Mouse (Mus musculus) hindbrain, embryonic 11.5 days (tissue): ENCODE data around the gene Msx3. TPM values are rescaled to one million over a fixed set of nuclear protein-coding genes. Genes with fewer than 3 reads are reported as not detected.

ENCODE experiments used
- ATAC-seq: fragments of 200-750 bp; cut with Nextera tagmentation; 2 replicates; pipeline ENCODE4 v1.8.0; 2017; ENCODE audit warnings: mild to moderate bottlenecking, moderate TSS enrichment, moderate library complexity; ENCODE audit not compliant: low FRiP score
- DNase-seq: peaks from one replicate; pipeline ENCODE4 v3.0.0-alpha.2; 2015; ENCODE audit warnings: low spot score
- H3K27ac ChIP-seq: fragments of 300-500 bp; sonication (generic); 2 replicates; pipeline ENCODE4 v1.5.1; 2014; ENCODE audit warnings: mild to moderate bottlenecking, low read depth, low read length
- H3K27me3 ChIP-seq: fragments of 300-500 bp; sonication (generic); 2 replicates; pipeline ENCODE4 v1.6.1; 2014; ENCODE audit warnings: mild to moderate bottlenecking, low read length, moderate library complexity, mixed read lengths; ENCODE audit not compliant: control insufficient read depth, insufficient read depth
- H3K36me3 ChIP-seq: fragments of 300-500 bp; sonication (generic); 2 replicates; pipeline ENCODE4 v1.6.1; 2014; ENCODE audit warnings: mild to moderate bottlenecking, low read length, moderate library complexity, mixed read lengths; ENCODE audit not compliant: control insufficient read depth, insufficient read depth
- H3K4me1 ChIP-seq: fragments of 300-500 bp; sonication (generic); replicated peaks from 2 replicates; pipeline ENCODE4 v1.6.1; 2014; ENCODE audit warnings: low read length, mixed read lengths; ENCODE audit not compliant: control insufficient read depth, insufficient read depth
- H3K4me2 ChIP-seq: fragments of 300-500 bp; sonication (generic); replicated peaks from 2 replicates; pipeline ENCODE4 v1.6.1; 2014; ENCODE audit warnings: mild to moderate bottlenecking, low read depth, low read length
- H3K4me3 ChIP-seq: fragments of 300-500 bp; sonication (generic); 2 replicates; pipeline ENCODE4 v1.5.1; 2014; ENCODE audit warnings: low read depth, low read length
- H3K9ac ChIP-seq: fragments of 300-500 bp; sonication (generic); 2 replicates; pipeline ENCODE4 v1.6.1; 2014; ENCODE audit warnings: low read depth, low read length
- H3K9me3 ChIP-seq: fragments of 300-500 bp; sonication (generic); 2 replicates; pipeline ENCODE4 v1.6.1; 2016; ENCODE audit warnings: low read length; ENCODE audit not compliant: control insufficient read depth
- WGBS: fragments of 180-500 bp; shearing (Covaris S2); extraction: QIAGEN DNeasy Blood & Tissue Kit; methylation state at CpG from one replicate; pipeline ENCODE4 v1.1.7; 2014; 5-methylcytosine and 5-hydroxymethylcytosine counted together
- polyA plus RNA-seq: library from polyadenylated mRNA; unstranded; fragments of >200 nt; fragmentation: Nextera tagmentation; extraction: Ambion mirVana; gene quantifications from 2 replicates; pipeline ENCODE4 v1.2.1, GENCODE M21; 2014

The Msx3 gene
- polyA plus RNA-seq, 1 experiment from 2014 or later = 106 TPM

DNA sequence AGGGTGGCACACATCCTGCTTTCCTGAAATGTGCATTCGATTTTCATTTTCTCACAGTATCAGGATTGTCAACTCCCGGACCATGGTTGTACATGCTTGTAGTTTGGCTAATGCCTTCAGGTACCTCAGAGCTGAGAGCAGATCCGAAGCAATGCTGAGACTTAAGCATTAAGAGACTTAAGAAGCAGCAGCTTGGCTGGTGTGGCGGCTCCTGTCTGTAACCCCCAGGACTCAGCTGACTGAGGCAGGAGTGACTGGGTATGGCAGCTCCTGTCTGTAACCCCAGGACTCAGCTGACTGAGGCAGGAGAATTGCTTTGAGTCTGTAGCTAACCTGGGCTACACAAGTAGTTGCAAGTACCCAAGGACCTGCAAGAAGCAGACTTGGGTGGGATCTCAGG is 3.3 kb downstream of the Msx3 start:
- H3K9ac ChIP-seq = no peak overlapping the region
- DNase-seq = no peak
- peaks cover 40% of the 10 kb centered on the region for H3K27me3 ChIP-seq
- H3K4me3 ChIP-seq = no peak overlapping the region
- H3K36me3 ChIP-seq = no peaks in the 10 kb centered on the region
- H3K4me1 ChIP-seq = no peaks in the 10 kb centered on the region
- H3K27ac ChIP-seq = no peak overlapping the region
- H3K9me3 ChIP-seq = no peaks in the 10 kb centered on the region
- WGBS = 82% methylated on average over 4 of the region's 4 CpGs
- no peak for ATAC-seq
- 0 out of 2 replicates have a peak overlapping the region, but pooled peaks have one; percentile 4 for H3K4me2 ChIP-seq

DNA sequence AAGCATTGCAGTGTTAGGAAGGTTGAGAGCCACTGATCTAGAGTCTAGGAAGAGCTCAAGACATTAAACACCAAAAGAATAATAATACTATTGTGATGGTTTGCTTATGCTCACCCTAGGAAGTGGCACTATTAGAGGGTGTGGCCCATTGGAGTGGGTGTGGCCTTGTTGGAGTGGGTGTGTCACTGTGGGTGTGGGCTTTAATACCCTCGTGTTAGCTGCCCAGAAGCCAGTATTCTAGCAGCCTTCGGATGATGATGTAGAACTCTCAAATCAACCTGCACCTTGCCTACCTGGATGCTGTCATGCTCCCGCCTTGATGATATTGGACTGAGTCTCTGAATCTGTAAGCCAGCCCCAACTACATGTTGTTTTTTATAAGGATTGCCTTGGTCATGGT is 6.2 kb downstream of the Msx3 start:
- H3K9ac ChIP-seq = no peak overlapping the region
- no peaks in the 10 kb centered on the region for H3K36me3 ChIP-seq
- no peak overlapping the region for H3K4me2 ChIP-seq
- WGBS = 65% methylated on average over 3 of the region's 3 CpGs
- H3K27me3 ChIP-seq = peaks cover 19% of the 10 kb centered on the region
- no peak overlapping the region for H3K27ac ChIP-seq
- no peak overlapping the region for H3K4me3 ChIP-seq
- DNase-seq = no peak
- H3K4me1 ChIP-seq = no peaks in the 10 kb centered on the region
- no peak for ATAC-seq
- H3K9me3 ChIP-seq = no peaks in the 10 kb centered on the region

DNA sequence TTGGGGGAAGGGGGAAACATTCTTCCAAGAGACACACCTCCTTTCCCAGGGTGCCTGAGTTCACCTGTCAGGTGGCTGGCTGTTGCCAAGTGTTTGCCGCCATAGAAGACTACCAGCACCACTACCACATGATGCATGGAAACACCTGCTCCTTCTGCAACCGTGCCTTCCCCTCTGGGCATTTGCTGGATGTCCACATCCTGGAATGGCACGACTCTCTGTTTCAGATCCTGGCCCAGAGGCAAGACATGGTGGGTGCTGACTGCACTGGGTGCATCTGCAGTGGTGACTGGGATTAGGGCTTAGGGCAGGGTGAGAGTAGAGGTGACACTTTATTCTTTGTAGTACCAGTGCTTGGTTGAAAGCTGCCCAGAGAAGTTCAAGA is 11.7 kb downstream of the Msx3 start:
- H3K4me1 ChIP-seq = peaks cover 6% of the 10 kb centered on the region; the same call in 1 of the 2 replicates
- DNase-seq (no peak), ATAC-seq (no peak; the same call in 1 of the 2 replicates)
- H3K9me3 ChIP-seq = no peaks in the 10 kb centered on the region
- no peak overlapping the region for H3K27ac ChIP-seq
- peak overlapping the region; percentile 89 for H3K4me3 ChIP-seq
- H3K4me2 ChIP-seq = peak overlapping the region; percentile 79
- H3K9ac ChIP-seq = peak overlapping the region; percentile 86
- no peaks in the 10 kb centered on the region for H3K27me3 ChIP-seq
- 0 out of 2 replicates have a peak, but pooled peaks cover 2% of the 10 kb centered on the region for H3K36me3 ChIP-seq
- WGBS = 58% methylated on average over 3 of the region's 3 CpGs

DNA sequence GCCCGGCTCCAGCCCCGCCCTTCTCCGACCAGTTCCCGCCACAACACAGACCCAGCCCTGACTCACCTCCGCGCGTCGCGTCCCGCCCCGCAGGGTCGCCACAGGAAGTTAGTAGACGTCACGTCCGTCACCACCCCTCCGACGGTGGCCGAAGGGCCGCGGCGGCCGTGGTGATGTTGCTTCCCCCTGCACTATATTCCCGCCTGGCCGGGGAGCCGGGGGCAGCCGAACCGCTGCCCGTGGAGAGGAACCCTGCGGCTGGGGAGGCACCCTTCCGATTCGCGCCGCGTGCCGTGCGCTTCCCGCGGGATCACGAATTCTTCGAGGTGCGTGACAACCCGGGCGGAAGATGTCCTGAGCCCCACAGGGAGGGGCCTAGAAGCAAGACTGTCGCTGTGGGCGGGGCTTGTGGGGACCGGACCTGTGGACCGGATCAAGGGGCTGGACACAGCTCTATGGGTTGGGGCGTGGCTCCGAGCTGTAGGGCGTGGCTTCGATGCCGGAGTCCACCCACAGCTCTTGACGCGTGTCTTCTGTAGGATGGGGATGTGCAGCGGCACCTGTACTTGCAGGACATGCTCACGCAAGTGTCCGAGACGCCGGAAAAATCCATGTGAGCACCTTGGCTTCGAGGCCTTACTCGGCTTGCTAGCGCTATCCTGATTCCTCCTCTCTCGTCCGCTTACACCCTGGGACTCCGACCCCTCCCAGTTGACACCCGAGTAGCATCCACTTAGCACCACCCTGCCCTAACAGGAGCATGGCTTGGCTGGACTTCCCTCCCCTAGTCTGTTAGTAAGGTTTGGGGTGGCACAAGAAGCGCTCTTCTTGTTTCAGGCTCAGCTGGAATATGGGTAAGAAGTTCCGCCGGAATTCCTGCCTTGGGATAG is 12.4 kb downstream of the Msx3 start, which contains the start of the genes Zfp511 and Tubgcp2:
Gene Zfp511, plus strand, starts transcription at position 111 of the 890 bp plus-strand sequence.
Gene Tubgcp2, minus strand, starts transcription at position 389 of the 890 bp plus-strand sequence.
- DNase-seq = peak; percentile 97
- ATAC-seq = peak; percentile 98
- WGBS = 2% methylated on average over 69 of the region's 69 CpGs
- H3K4me2 ChIP-seq = peak within 1 kb of the TSS; percentile 79
- peaks cover 6% of the 10 kb centered on the region; the same call in 1 of the 2 replicates for H3K36me3 ChIP-seq
- H3K9ac ChIP-seq = peak within 1 kb of the TSS; percentile 86
- H3K27me3 ChIP-seq = no peaks in the 10 kb centered on the region
- H3K4me3 ChIP-seq = peak within 1 kb of the TSS; percentile 89
- peaks cover 6% of the 10 kb centered on the region; the same call in 1 of the 2 replicates for H3K4me1 ChIP-seq
- no peaks in the 10 kb centered on the region for H3K9me3 ChIP-seq
- peak within 1 kb of the TSS; percentile 87 for H3K27ac ChIP-seq

GRCm38 (mm10) chr7:140035456-140035855 is 13.4 kb downstream of the Msx3 start:
- Histone ChIP-seq H3K4me1 (peaks cover 6% of the 10 kb centered on the region; the same call in 1 of the 2 replicates), H3K9me3 (no peaks in the 10 kb centered on the region), H3K36me3 (peaks cover 15% of the 10 kb centered on the region), H3K4me3 (peak overlapping the region; percentile 89), H3K4me2 (peak overlapping the region; percentile 79), H3K9ac (peak overlapping the region; percentile 86), H3K27me3 (no peaks in the 10 kb centered on the region), H3K27ac (no peak overlapping the region; the same call in 1 of the 2 replicates)
- DNase-seq (no peak), ATAC-seq (no peak)
- WGBS = 21% methylated on average over 6 of the region's 7 CpGs

DNA sequence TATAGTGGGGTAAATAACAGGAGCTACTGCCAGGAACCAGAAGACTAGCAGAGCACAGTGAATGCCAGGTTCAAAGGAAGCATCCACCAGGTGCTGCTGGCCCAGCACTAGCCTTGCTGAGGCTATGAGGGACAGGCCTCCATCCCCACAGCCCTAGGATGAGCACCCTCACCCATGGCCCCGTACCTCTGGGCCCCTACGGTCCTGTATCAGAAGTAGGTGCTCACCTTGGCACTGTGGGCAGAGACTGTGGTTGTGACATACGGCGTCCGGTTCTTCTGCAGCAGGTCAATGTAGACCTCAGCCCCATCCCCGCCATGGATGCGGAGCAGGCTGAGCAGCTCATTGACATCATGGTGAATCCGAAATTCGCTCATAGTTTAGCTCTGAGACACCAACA is 15.5 kb downstream of the Msx3 start:
- Histone ChIP-seq H3K27me3 (no peaks in the 10 kb centered on the region), H3K4me1 (peaks cover 6% of the 10 kb centered on the region; the same call in 1 of the 2 replicates), H3K4me2 (no peak overlapping the region), H3K36me3 (peaks cover 26% of the 10 kb centered on the region), H3K9ac (no peak overlapping the region), H3K27ac (no peak overlapping the region), H3K4me3 (no peak overlapping the region), H3K9me3 (no peaks in the 10 kb centered on the region)
- ATAC-seq (no peak), DNase-seq (no peak)
- 90% methylated on average over 9 of the region's 9 CpGs for WGBS

DNA sequence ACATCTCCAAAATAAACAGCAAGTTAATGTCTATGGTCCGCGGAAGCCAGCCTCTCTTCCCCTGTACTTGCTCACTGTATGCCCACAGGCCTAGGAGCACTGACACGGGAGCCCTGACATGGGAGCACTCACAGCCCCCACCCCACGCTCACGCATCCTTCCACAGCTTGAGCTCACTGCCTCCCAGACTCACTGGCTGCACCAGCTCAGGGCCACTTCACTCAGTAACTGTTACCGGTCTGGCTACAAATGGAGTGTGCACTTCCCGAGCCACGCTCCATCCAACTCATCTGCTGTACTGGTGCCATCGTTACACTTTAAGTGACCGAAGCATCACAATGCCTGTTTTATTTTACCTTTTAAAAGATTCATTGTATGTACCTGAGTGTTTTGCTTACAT is 16.5 kb downstream of the Msx3 start:
- peaks cover 30% of the 10 kb centered on the region for H3K36me3 ChIP-seq
- H3K4me1 ChIP-seq = peaks cover 6% of the 10 kb centered on the region; the same call in 1 of the 2 replicates
- H3K4me3 ChIP-seq = no peak overlapping the region
- H3K9me3 ChIP-seq = no peaks in the 10 kb centered on the region
- WGBS = 96% methylated on average over 10 of the region's 10 CpGs
- no peak overlapping the region for H3K9ac ChIP-seq
- no peak overlapping the region for H3K27ac ChIP-seq
- H3K27me3 ChIP-seq = no peaks in the 10 kb centered on the region
- H3K4me2 ChIP-seq = no peak overlapping the region
- DNase-seq (no peak), ATAC-seq (no peak)

DNA sequence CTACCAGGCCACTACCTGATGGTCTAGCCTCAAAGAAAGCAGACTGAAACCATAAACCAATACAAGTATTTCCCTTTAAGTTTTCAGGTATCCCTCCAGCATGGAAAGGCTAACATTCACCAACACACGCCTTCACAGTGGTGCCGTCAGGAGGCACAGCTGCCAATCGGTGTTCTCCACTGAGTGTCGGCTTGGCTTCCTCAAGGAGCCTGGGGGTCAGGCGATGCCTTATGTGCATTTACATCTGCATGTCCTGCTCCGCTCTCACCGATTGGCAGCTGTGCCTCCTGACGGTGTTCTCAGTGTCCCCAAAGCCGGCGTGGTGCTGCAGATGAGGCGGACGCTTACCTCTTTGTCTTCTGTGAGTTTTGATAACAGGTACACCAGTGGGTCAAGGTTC is 17.1 kb downstream of the Msx3 start:
- peaks cover 2% of the 10 kb centered on the region; the same call in 1 of the 2 replicates for H3K4me1 ChIP-seq
- no peak overlapping the region for H3K27ac ChIP-seq
- 94% methylated on average over 12 of the region's 12 CpGs for WGBS
- H3K9me3 ChIP-seq = no peaks in the 10 kb centered on the region
- H3K36me3 ChIP-seq = peaks cover 30% of the 10 kb centered on the region
- ATAC-seq (no peak), DNase-seq (no peak)
- H3K4me2 ChIP-seq = no peak overlapping the region
- H3K4me3 ChIP-seq = no peak overlapping the region
- H3K27me3 ChIP-seq = no peaks in the 10 kb centered on the region
- no peak overlapping the region for H3K9ac ChIP-seq
